Mouse (Mus musculus) frontal cortex, adult (tissue): ENCODE data around the gene 1700016C15Rik.

ENCODE experiments used
- ATAC-seq: cut with Nextera tagmentation; 2 replicates; pipeline ENCODE4 v1.9.2; 2017; ENCODE audit warnings: mild to moderate bottlenecking, moderate library complexity, mixed read lengths; ENCODE audit not compliant: low TSS enrichment

Gene 1700016C15Rik

GRCm38 (mm10) chr1:177729043-177730024 lies at the start of gene 1700016C15Rik:
1700016C15Rik (plus strand) TSS chr1:177729814.
- no peak for ATAC-seq

- ATAC-seq, result no peak
These were observed 48.4 kb upstream of the 1700016C15Rik start for GRCm38 (mm10) chr1:177681239-177681638.

GRCm38 (mm10) chr1:177683931-177684836 lies 45.4 kb upstream of the 1700016C15Rik start:
- ATAC-seq, result peak; percentile 75

GRCm38 (mm10) chr1:177684901-177685300 lies 44.7 kb upstream of the 1700016C15Rik start:
- ATAC-seq, result no peak

- ATAC-seq, result no peak
These were observed 43.5 kb upstream of the 1700016C15Rik start for GRCm38 (mm10) chr1:177686137-177686536.

GRCm38 (mm10) chr1:177686982-177687381 lies 42.6 kb upstream of the 1700016C15Rik start:
- ATAC-seq, result no peak

GRCm38 (mm10) chr1:177692491-177692890 lies 37.1 kb upstream of the 1700016C15Rik start:
- ATAC-seq, result no peak

- no peak for ATAC-seq
These were observed 35.9 kb upstream of the 1700016C15Rik start for GRCm38 (mm10) chr1:177693486-177694252.

GRCm38 (mm10) chr1:177700560-177700959 lies 29.1 kb upstream of the 1700016C15Rik start:
- no peak for ATAC-seq

- ATAC-seq, result peak; percentile 82
These were observed 27.0 kb upstream of the 1700016C15Rik start for GRCm38 (mm10) chr1:177702481-177703146.

- ATAC-seq, result peak; percentile 39
These were observed 26.3 kb upstream of the 1700016C15Rik start for GRCm38 (mm10) chr1:177703147-177703807.

- no peak for ATAC-seq
These were observed 24.4 kb upstream of the 1700016C15Rik start for GRCm38 (mm10) chr1:177705204-177705603.

- no peak for ATAC-seq
These were observed 22.0 kb upstream of the 1700016C15Rik start for GRCm38 (mm10) chr1:177707571-177707970.

GRCm38 (mm10) chr1:177708583-177709055 lies 21.0 kb upstream of the 1700016C15Rik start:
- peak; percentile 64; the same call in 1 of the 2 replicates for ATAC-seq

- ATAC-seq, result no peak
These were observed 18.6 kb upstream of the 1700016C15Rik start for GRCm38 (mm10) chr1:177711000-177711399.

- ATAC-seq, result no peak
These were observed 18.2 kb upstream of the 1700016C15Rik start for GRCm38 (mm10) chr1:177711418-177711817.

- ATAC-seq, result no peak
These were observed 15.8 kb upstream of the 1700016C15Rik start for GRCm38 (mm10) chr1:177713635-177714396.

GRCm38 (mm10) chr1:177714397-177715012 lies 15.1 kb upstream of the 1700016C15Rik start:
- ATAC-seq, result no peak

GRCm38 (mm10) chr1:177716448-177716847 lies 13.2 kb upstream of the 1700016C15Rik start:
- no peak for ATAC-seq
